Mouse (Mus musculus): ENCODE measurements at regions not wholly inside any gene's neighbourhood (a gene's known extent, or its start where the extent isn't known, plus 50 kb on each side); places are given as distances from the start of the nearest gene placed in this dataset.

DNA sequence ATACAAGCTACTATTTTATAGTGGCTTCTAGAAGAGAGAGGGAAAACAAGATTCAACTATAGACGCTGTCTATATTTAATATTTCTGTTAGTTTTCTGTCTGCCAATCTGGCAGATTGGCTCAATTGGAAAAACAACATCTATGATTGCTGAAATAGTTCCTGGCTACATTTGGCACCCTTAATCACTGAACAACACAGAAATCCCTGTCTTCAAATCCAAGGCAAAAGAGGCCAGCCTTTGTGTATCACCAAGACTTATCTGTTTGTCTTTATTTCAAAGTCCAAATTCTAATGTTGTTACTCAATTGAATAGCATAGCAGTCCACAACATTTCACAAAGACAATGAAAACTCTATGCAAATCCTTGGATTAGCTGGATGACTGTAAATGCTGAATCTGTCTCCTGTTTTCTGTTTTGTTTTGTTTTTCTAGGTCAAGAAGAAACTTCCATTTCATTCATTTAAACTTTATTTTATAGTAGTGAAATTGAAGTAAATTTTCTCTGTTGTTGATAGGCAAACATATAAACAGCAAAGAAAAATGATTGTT, 265.1 kb upstream of the Gm9747 start:
- 64% methylated on average over 1 of the region's 1 CpGs for WGBS
- ATAC-seq (ENCODE audit: insufficient number of reproducible peaks, insufficient read depth, low FRiP score, low read depth) = no peak

GRCm38 (mm10) chr1:81972575-81972974, 260.3 kb upstream of the Gm9747 start:
- no peaks in the 10 kb centered on the region for H3K36me3 ChIP-seq (ENCODE audit: control insufficient read depth, insufficient read depth, low read length)
- H3K27me3 ChIP-seq (ENCODE audit: control insufficient read depth, insufficient read depth, low read length) = no peaks in the 10 kb centered on the region
- 82% methylated on average over 5 of the region's 5 CpGs for WGBS
- H3K4me3 ChIP-seq (ENCODE audit: control insufficient read depth in 1 of 2, insufficient read depth in 1 of 2, low read depth in 1 of 2, low read length in 2 of 2) = no peak overlapping the region
- no peak overlapping the region for H3K27ac ChIP-seq (replicated peaks in 1 of 2; ENCODE audit: control insufficient read depth in 1 of 2, insufficient read depth in 1 of 2, low read depth in 2 of 2, low read length in 2 of 2)
- no peak overlapping the region for H3K9ac ChIP-seq (ENCODE audit: low read length)
- no peak overlapping the region for H3K4me2 ChIP-seq (ENCODE audit: low read length)
- H3K9me3 ChIP-seq (ENCODE audit: control insufficient read depth, low read length) = no peaks in the 10 kb centered on the region
- no peak for ATAC-seq (ENCODE audit: insufficient number of reproducible peaks, insufficient read depth, low FRiP score, low read depth)
- H3K4me1 ChIP-seq (ENCODE audit: control insufficient read depth in 2 of 2, insufficient read depth in 2 of 2, low read length in 2 of 2) = no peaks in the 10 kb centered on the region

More for the DNA sequence above, 265.1 kb upstream of the Gm9747 start:
- H3K27me3 ChIP-seq (ENCODE audit: control insufficient read depth, insufficient read depth, low read length) = no peaks in the 10 kb centered on the region
- no peak overlapping the region for H3K9ac ChIP-seq (ENCODE audit: low read length)
- H3K4me3 ChIP-seq (ENCODE audit: control insufficient read depth in 1 of 2, insufficient read depth in 1 of 2, low read depth in 1 of 2, low read length in 2 of 2) = no peak overlapping the region
- no peaks in the 10 kb centered on the region for H3K4me1 ChIP-seq (ENCODE audit: control insufficient read depth in 2 of 2, insufficient read depth in 2 of 2, low read length in 2 of 2)
- H3K27ac ChIP-seq (replicated peaks in 1 of 2; ENCODE audit: control insufficient read depth in 1 of 2, insufficient read depth in 1 of 2, low read depth in 2 of 2, low read length in 2 of 2) = no peak overlapping the region
- no peak overlapping the region for H3K4me2 ChIP-seq (ENCODE audit: low read length)
- no peaks in the 10 kb centered on the region for H3K9me3 ChIP-seq (ENCODE audit: control insufficient read depth, low read length)
- H3K36me3 ChIP-seq (ENCODE audit: control insufficient read depth, insufficient read depth, low read length) = no peaks in the 10 kb centered on the region

GRCm38 (mm10) chr1:81973481-81973880, 259.4 kb upstream of the Gm9747 start:
- no peak overlapping the region for H3K4me3 ChIP-seq (ENCODE audit: control insufficient read depth in 1 of 2, insufficient read depth in 1 of 2, low read depth in 1 of 2, low read length in 2 of 2)

GRCm38 (mm10) chr1:82007943-82008342, 225.0 kb upstream of the Gm9747 start:
- H3K4me1 ChIP-seq (ENCODE audit: control insufficient read depth in 2 of 2, insufficient read depth in 2 of 2, low read length in 2 of 2) = peaks cover 0 to 8% of the 10 kb centered on the region in 2 experiments; a peak in 2 of 4 replicates
- H3K9me3 ChIP-seq (ENCODE audit: control insufficient read depth, low read length) = no peaks in the 10 kb centered on the region
- no peak overlapping the region for H3K4me3 ChIP-seq (ENCODE audit: control insufficient read depth in 1 of 2, insufficient read depth in 1 of 2, low read depth in 1 of 2, low read length in 2 of 2)
- ATAC-seq (ENCODE audit: insufficient number of reproducible peaks, insufficient read depth, low FRiP score, low read depth) = no peak
- no peaks in the 10 kb centered on the region for H3K36me3 ChIP-seq (ENCODE audit: control insufficient read depth, insufficient read depth, low read length)
- 74% methylated on average over 5 of the region's 5 CpGs for WGBS
- no peak overlapping the region for H3K27ac ChIP-seq (replicated peaks in 1 of 2; ENCODE audit: control insufficient read depth in 1 of 2, insufficient read depth in 1 of 2, low read depth in 2 of 2, low read length in 2 of 2)
- H3K9ac ChIP-seq (ENCODE audit: low read length) = no peak overlapping the region
- H3K4me2 ChIP-seq (ENCODE audit: low read length) = no peak overlapping the region
- H3K27me3 ChIP-seq (ENCODE audit: control insufficient read depth, insufficient read depth, low read length) = no peaks in the 10 kb centered on the region

More at GRCm38 (mm10) chr1:81973481-81973880, 259.4 kb upstream of the Gm9747 start:
- no peak for ATAC-seq (ENCODE audit: insufficient number of reproducible peaks, insufficient read depth, low FRiP score, low read depth)
- Histone ChIP-seq H3K9ac (ENCODE audit: low read length) (no peak overlapping the region), H3K27ac (replicated peaks in 1 of 2; ENCODE audit: control insufficient read depth in 1 of 2, insufficient read depth in 1 of 2, low read depth in 2 of 2, low read length in 2 of 2) (no peak overlapping the region), H3K4me1 (ENCODE audit: control insufficient read depth in 2 of 2, insufficient read depth in 2 of 2, low read length in 2 of 2) (no peaks in the 10 kb centered on the region), H3K27me3 (ENCODE audit: control insufficient read depth, insufficient read depth, low read length) (no peaks in the 10 kb centered on the region), H3K36me3 (ENCODE audit: control insufficient read depth, insufficient read depth, low read length) (no peaks in the 10 kb centered on the region), H3K9me3 (ENCODE audit: control insufficient read depth, low read length) (no peaks in the 10 kb centered on the region), H3K4me2 (ENCODE audit: low read length) (no peak overlapping the region)
- 90% methylated on average over 4 of the region's 4 CpGs for WGBS

DNA sequence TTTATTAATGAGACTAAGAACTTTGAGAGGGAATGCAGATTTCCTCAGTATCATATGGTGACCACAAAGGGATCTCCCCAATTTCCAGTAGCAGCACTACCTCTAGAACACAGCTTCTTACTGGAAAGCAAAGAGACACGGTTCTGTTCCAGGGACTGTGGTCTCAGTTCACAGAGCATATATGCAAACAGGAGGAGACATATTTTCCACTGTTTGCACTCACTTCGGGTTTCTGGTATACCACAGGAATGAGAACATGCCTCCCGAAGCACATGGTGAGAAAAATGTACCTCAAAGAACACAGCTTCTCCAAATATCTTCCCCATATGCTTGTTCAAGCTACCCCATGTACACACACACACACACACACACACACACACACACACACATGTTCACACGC, 224.1 kb upstream of the Gm9747 start:
- WGBS = 84% methylated on average over 4 of the region's 4 CpGs
- no peaks in the 10 kb centered on the region for H3K27me3 ChIP-seq (ENCODE audit: control insufficient read depth, insufficient read depth, low read length)
- H3K27ac ChIP-seq (replicated peaks in 1 of 2; ENCODE audit: control insufficient read depth in 1 of 2, insufficient read depth in 1 of 2, low read depth in 2 of 2, low read length in 2 of 2) = no peak overlapping the region
- no peak for ATAC-seq (ENCODE audit: insufficient number of reproducible peaks, insufficient read depth, low FRiP score, low read depth)
- H3K9ac ChIP-seq (ENCODE audit: low read length) = no peak overlapping the region
- 0 out of 4 replicates have a peak, but pooled peaks cover 0 to 3% of the 10 kb centered on the region in 2 experiments for H3K4me1 ChIP-seq (ENCODE audit: control insufficient read depth in 2 of 2, insufficient read depth in 2 of 2, low read length in 2 of 2)
- no peak overlapping the region for H3K4me3 ChIP-seq (ENCODE audit: control insufficient read depth in 1 of 2, insufficient read depth in 1 of 2, low read depth in 1 of 2, low read length in 2 of 2)
- no peaks in the 10 kb centered on the region for H3K9me3 ChIP-seq (ENCODE audit: control insufficient read depth, low read length)
- no peak overlapping the region for H3K4me2 ChIP-seq (ENCODE audit: low read length)
- H3K36me3 ChIP-seq (ENCODE audit: control insufficient read depth, insufficient read depth, low read length) = no peaks in the 10 kb centered on the region

DNA sequence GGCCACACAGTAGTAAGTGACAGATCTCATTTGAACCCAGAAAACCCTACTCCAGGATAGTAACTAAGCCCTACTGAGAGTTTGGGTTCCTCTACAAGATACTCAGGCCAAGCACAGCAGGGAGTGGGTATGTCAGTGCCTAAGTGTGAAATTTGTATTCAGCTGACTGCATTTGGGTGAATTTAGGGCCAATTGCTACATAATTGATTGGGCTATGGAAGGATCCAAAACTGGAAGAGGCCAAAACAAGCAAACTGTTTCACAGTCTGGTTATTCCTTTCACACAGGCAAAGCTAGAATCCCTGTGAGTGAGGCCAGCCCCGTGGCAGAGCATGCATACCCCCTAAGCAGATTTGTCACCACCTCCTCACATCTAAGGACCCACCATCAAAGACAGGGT, 221.9 kb upstream of the Gm9747 start:
- 62% methylated on average over 1 of the region's 1 CpGs for WGBS
- Histone ChIP-seq H3K4me3 (ENCODE audit: control insufficient read depth in 1 of 2, insufficient read depth in 1 of 2, low read depth in 1 of 2, low read length in 2 of 2) (no peak overlapping the region), H3K9ac (ENCODE audit: low read length) (no peak overlapping the region), H3K9me3 (ENCODE audit: control insufficient read depth, low read length) (no peaks in the 10 kb centered on the region), H3K27me3 (ENCODE audit: control insufficient read depth, insufficient read depth, low read length) (no peaks in the 10 kb centered on the region), H3K4me2 (ENCODE audit: low read length) (no peak overlapping the region), H3K4me1 (ENCODE audit: control insufficient read depth in 2 of 2, insufficient read depth in 2 of 2, low read length in 2 of 2) (peaks cover 0 to 3% of the 10 kb centered on the region in 2 experiments; a peak in 1 of 4 replicates), H3K36me3 (ENCODE audit: control insufficient read depth, insufficient read depth, low read length) (no peaks in the 10 kb centered on the region), H3K27ac (replicated peaks in 1 of 2; ENCODE audit: control insufficient read depth in 1 of 2, insufficient read depth in 1 of 2, low read depth in 2 of 2, low read length in 2 of 2) (no peak overlapping the region)
- ATAC-seq (ENCODE audit: insufficient number of reproducible peaks, insufficient read depth, low FRiP score, low read depth) = no peak

- Histone ChIP-seq H3K4me1 (ENCODE audit: control insufficient read depth in 2 of 2, insufficient read depth in 2 of 2, low read length in 2 of 2) (no peaks in the 10 kb centered on the region; a peak in 1 of 4 replicates), H3K9ac (ENCODE audit: low read length) (no peak overlapping the region), H3K27ac (replicated peaks in 1 of 2; ENCODE audit: control insufficient read depth in 1 of 2, insufficient read depth in 1 of 2, low read depth in 2 of 2, low read length in 2 of 2) (no peak overlapping the region), H3K27me3 (ENCODE audit: control insufficient read depth, insufficient read depth, low read length) (no peaks in the 10 kb centered on the region), H3K4me3 (ENCODE audit: control insufficient read depth in 1 of 2, insufficient read depth in 1 of 2, low read depth in 1 of 2, low read length in 2 of 2) (no peak overlapping the region), H3K9me3 (ENCODE audit: control insufficient read depth, low read length) (no peaks in the 10 kb centered on the region), H3K36me3 (ENCODE audit: control insufficient read depth, insufficient read depth, low read length) (no peaks in the 10 kb centered on the region), H3K4me2 (ENCODE audit: low read length) (no peak overlapping the region)
- ATAC-seq (ENCODE audit: insufficient number of reproducible peaks, insufficient read depth, low FRiP score, low read depth) = no peak
Observed at GRCm38 (mm10) chr1:82015341-82015740, 217.6 kb upstream of the Gm9747 start.

Data from heart, embryonic 14.5 days (tissue).